Mouse (Mus musculus): ENCODE data around the gene Enox1.

GRCm38 (mm10) chr14:77195314-77196020, 38.9 kb downstream of the Enox1 start:
- TF ChIP-seq POLR2A (IDR thresholded peaks at IDR 0.05; ENCODE audit: borderline replicate concordance, extremely low read depth, insufficient read depth, insufficient read length, poor library complexity, severe bottlenecking) (no peak), CTCF (IDR thresholded peaks at IDR 0.05; ENCODE audit: borderline replicate concordance, extremely low read depth, insufficient read depth, insufficient read length) (no peak)

Data from brain, embryonic 14.5 days (tissue).